Mouse (Mus musculus): ENCODE results near the gene Arl4d. TPM values are rescaled to one million over a fixed set of nuclear protein-coding genes. Genes with fewer than 3 reads are reported as not detected.

The Arl4d gene
- total and polyA plus RNA-seq, 3 experiments: 0.59 to 1.2 (median 0.81) TPM

DNA sequence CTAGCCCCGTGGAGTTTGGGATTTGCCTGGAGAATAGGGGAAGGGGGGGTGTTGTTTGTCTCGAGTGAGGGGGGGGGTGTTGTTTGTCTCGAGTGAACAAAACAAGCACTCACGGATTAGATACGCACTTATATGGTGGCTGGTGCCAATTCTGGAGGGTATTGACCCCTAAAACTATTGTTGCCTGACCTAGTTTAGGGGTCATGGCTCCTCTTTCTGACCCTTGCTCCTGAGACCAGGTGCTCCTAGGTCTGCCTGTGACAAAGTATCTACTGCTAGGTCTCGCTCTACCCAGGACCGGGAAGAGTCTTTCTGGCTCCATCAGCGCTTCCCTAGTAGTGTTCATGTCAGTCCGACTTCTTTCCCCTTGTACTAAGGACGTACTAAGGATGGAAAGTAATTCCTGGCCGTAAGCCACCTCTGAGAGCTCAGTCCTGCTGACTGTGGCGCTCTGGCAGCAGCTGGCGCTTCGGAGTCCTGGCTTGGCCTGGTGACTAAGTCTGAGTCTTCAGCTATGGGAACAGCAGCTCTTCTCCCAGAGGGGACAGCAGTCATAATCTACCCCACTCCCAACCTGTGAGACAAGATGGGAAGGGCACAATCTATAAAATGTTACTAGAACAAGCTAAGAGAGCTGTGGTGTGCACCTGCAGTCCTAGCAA is 2.7 kb downstream of the Arl4d start:
- Histone ChIP-seq H3K79me2 (replicated peaks; ENCODE audit: control insufficient read depth, extremely low read depth, insufficient read depth, poor library complexity, severe bottlenecking) (no peaks in the 10 kb centered on the region), H3K9ac (ENCODE audit: insufficient read depth, low read depth) (no peak overlapping the region), H3K27me3 (replicated peaks) (peaks cover 64% of the 10 kb centered on the region), H3K4me1 (ENCODE audit: control insufficient read depth in 1 of 2, insufficient read depth in 2 of 2) (peaks cover 8 to 9% of the 10 kb centered on the region in 2 experiments; a peak in 3 of 4 replicates), H3K4me2 (ENCODE audit: insufficient read depth, low read depth, poor library complexity, severe bottlenecking) (no peak overlapping the region), H3K27ac (ENCODE audit: insufficient read depth, low read depth) (no peak overlapping the region), H3K36me3 (replicated peaks in 1 of 2; ENCODE audit: control insufficient read depth in 1 of 2, insufficient read depth in 1 of 2, low read length in 1 of 2) (no peaks in the 10 kb centered on the region), H3K4me3 (replicated peaks in 1 of 3; ENCODE audit: low read depth in 2 of 3, low read length in 2 of 3, poor library complexity in 1 of 3) (no peak overlapping the region), H3K9me3 (replicated peaks; ENCODE audit: low read length) (no peaks in the 10 kb centered on the region)
- in situ Hi-C loops (cut with MboI; ENCODE audit: low pct_ligation_motif_present, low pct_unique_long_range_greater_than_20kb, low sequenced_read_pairs) (no loop called here), dilution Hi-C loops (cut with MboI; ENCODE audit: extremely low pct_ligation_motif_present, extremely low pct_unique_long_range_greater_than_20kb, low sequenced_read_pairs) (no loop called here)
- TF ChIP-seq EP300 (IDR thresholded peaks at IDR 0.05; ENCODE audit: low read length) (no peak), KAT2A (IDR thresholded peaks at IDR 0.05; ENCODE audit: insufficient replicate concordance, low read length) (no peak), MEF2A (IDR thresholded peaks at IDR 0.05; ENCODE audit: borderline replicate concordance, low read depth, low read length) (no peak)
- no peak for DNase-seq (ENCODE audit: extremely low read depth)

DNA sequence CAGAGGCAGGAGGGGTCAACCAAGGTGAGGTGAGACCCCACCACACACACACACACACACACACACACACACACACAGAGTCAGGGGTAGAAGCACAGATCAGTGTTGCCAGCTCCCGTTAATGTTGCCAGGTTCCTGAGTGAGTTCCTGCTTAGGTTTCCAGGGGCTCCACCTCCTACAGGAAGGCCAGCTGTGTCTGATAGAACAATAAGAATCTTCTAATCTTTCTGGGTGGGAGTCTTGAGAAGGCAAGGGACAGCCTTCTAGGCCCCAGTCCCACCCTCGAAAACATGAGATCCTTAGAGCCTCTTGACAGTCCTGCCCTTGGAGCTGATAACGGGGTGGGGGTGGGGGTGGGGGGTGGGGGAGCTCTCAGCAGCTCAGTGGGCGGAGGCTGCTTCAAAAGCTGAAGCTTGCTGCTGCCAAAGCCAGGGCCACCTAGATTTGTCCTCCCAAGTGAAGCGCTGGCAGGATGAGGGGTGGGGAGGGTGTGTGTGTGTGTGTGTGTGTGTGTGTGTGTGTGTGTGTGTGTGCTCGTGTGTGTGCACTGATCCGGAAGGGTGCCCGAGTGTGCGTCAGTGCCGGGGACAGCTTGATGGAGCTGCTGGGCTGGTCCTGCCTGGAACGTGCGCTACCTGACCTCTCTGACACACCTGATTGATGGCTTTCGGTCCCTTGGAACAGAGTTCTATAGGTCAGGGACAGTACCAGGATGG is 3.4 kb downstream of the Arl4d start:
- Histone ChIP-seq H3K27me3 (replicated peaks) (peaks cover 58% of the 10 kb centered on the region), H3K79me2 (replicated peaks; ENCODE audit: control insufficient read depth, extremely low read depth, insufficient read depth, poor library complexity, severe bottlenecking) (no peaks in the 10 kb centered on the region), H3K4me1 (ENCODE audit: control insufficient read depth in 1 of 2, insufficient read depth in 2 of 2) (peaks cover 8 to 9% of the 10 kb centered on the region in 2 experiments; a peak in 3 of 4 replicates), H3K36me3 (replicated peaks in 1 of 2; ENCODE audit: control insufficient read depth in 1 of 2, insufficient read depth in 1 of 2, low read length in 1 of 2) (no peaks in the 10 kb centered on the region), H3K4me3 (replicated peaks in 1 of 3; ENCODE audit: low read depth in 2 of 3, low read length in 2 of 3, poor library complexity in 1 of 3) (no peak overlapping the region), H3K27ac (ENCODE audit: insufficient read depth, low read depth) (no peak overlapping the region), H3K9me3 (replicated peaks; ENCODE audit: low read length) (no peaks in the 10 kb centered on the region), H3K4me2 (ENCODE audit: insufficient read depth, low read depth, poor library complexity, severe bottlenecking) (no peak overlapping the region), H3K9ac (ENCODE audit: insufficient read depth, low read depth) (no peak overlapping the region)
- dilution Hi-C loops (cut with MboI; ENCODE audit: extremely low pct_ligation_motif_present, extremely low pct_unique_long_range_greater_than_20kb, low sequenced_read_pairs): no loop called here
- DNase-seq (ENCODE audit: extremely low read depth): no peak
- TF ChIP-seq USF2 (conservative IDR thresholded peaks at IDR 0.05; ENCODE audit: low read depth, low read length): no peak
- no peak for TF ChIP-seq EP300 (IDR thresholded peaks at IDR 0.05; ENCODE audit: low read length)
- TF ChIP-seq RCOR1 (conservative IDR thresholded peaks at IDR 0.05; ENCODE audit: low read depth, low read length): no peak
- TF ChIP-seq ZNF384 (IDR thresholded peaks at IDR 0.05; ENCODE audit: low read depth, low read length): no peak
- no peak for TF ChIP-seq HCFC1 (IDR thresholded peaks at IDR 0.05; ENCODE audit: low read depth, low read length)
- no peak for TF ChIP-seq IRF4 (IDR thresholded peaks at IDR 0.05; ENCODE audit: low read depth, low read length)
- TF ChIP-seq MAZ (IDR thresholded peaks at IDR 0.05; ENCODE audit: low read depth, low read length): no peak
- TF ChIP-seq MAX (IDR thresholded peaks at IDR 0.05; ENCODE audit: low read length): no peak
- no peak for TF ChIP-seq TBP (conservative IDR thresholded peaks at IDR 0.05; ENCODE audit: low read depth, low read length)
- no peak for TF ChIP-seq USF1 (IDR thresholded peaks at IDR 0.05; ENCODE audit: low read depth, low read length)
- TF ChIP-seq PAX5 (IDR thresholded peaks at IDR 0.05; ENCODE audit: low read length): no peak
- TF ChIP-seq KAT2A (IDR thresholded peaks at IDR 0.05; ENCODE audit: insufficient replicate concordance, low read length): no peak
- TF ChIP-seq JUN (IDR thresholded peaks at IDR 0.05; ENCODE audit: insufficient read depth, low read depth, low read length): no peak
- no peak for TF ChIP-seq MYC (IDR thresholded peaks at IDR 0.05; ENCODE audit: low read depth, low read length)
- TF ChIP-seq CHD2 (IDR thresholded peaks at IDR 0.05; ENCODE audit: low read length): no peak
- TF ChIP-seq JUND (conservative IDR thresholded peaks at IDR 0.05; ENCODE audit: low read depth, low read length): no peak
- no peak for TF ChIP-seq CTCF (conservative IDR thresholded peaks at IDR 0.05 in 1 of 2, IDR thresholded peaks at IDR 0.05 in 1 of 2; ENCODE audit: low read depth in 2 of 2, low read length in 2 of 2)
- TF ChIP-seq ZKSCAN1 (IDR thresholded peaks at IDR 0.05; ENCODE audit: borderline replicate concordance, low read depth, low read length): no peak
- no peak for TF ChIP-seq ELF1 (IDR thresholded peaks at IDR 0.05; ENCODE audit: low read depth, low read length)
- TF ChIP-seq CHD1 (IDR thresholded peaks at IDR 0.05; ENCODE audit: low read depth, low read length): no peak
- in situ Hi-C loops (cut with MboI; ENCODE audit: low pct_ligation_motif_present, low pct_unique_long_range_greater_than_20kb, low sequenced_read_pairs): no loop called here

All from CH12.LX (cell line).